Mouse (Mus musculus): Measurements from ENCODE around the gene Ogn.

DNA sequence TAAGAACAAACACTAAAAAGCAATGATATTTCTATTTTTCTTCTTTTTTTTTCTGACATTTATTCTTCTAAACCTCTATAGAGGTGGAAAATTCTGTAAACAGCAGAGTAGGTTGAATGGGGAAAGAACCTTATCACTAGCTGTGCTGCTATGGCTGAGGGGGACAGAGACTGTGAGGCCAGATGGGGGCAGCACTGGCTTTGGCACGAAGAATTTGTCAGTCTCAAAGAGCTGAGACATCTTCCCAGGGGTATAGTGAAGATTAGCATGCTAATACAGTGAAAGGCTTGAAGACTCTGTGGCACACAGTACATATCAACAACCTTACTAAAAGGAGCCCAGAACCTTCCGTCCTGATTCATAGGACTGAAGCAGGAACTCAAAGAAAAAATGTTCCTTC lies 48.7 kb upstream of the Ogn start:
- TF ChIP-seq POLR2A (IDR thresholded peaks at IDR 0.05; ENCODE audit: control insufficient read depth in 1 of 2, insufficient read depth in 1 of 2, low read depth in 1 of 2, low read length in 2 of 2, poor library complexity in 1 of 2) = no peak
- no peak for TF ChIP-seq MAZ (IDR thresholded peaks at IDR 0.05; ENCODE audit: low read depth, low read length)
- no peak for TF ChIP-seq CHD1 (IDR thresholded peaks at IDR 0.05; ENCODE audit: low read depth, low read length)

Data from MEL (cell line).